Mouse (Mus musculus) cerebellum, adult 11-12 months (tissue): Measurements from ENCODE around the gene Nbr1.
"Not testable (repeated sequence)": the region's sequence is repeated elsewhere in the genome, so short reads cannot be mapped to it uniquely, and the experiment has no call there.

Experiments
- DNase-seq: peaks from one replicate; pipeline ENCODE4 v3.0.0; 2022

The Nbr1 gene

DNA sequence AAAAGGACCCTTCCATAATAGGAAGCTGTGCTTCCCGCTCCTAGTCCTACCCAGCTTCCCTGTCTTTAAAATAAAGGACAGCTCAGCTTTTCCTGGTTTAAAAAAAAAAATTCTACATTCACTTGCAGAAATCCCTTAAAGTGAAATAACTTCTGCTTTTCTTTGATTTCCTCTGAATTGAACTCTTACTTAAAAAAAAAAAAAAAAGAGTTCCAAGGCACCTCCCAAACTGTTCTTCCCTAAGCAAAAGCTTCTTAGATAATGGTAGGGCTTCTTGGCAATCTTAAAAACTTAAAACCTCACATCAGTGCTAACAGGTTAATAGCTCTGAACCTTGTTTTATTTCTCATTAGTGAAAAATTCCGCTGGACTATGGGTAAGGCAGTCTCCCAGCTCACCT is 31.3 kb downstream of the Nbr1 start:
- DNase-seq = no peak

DNA sequence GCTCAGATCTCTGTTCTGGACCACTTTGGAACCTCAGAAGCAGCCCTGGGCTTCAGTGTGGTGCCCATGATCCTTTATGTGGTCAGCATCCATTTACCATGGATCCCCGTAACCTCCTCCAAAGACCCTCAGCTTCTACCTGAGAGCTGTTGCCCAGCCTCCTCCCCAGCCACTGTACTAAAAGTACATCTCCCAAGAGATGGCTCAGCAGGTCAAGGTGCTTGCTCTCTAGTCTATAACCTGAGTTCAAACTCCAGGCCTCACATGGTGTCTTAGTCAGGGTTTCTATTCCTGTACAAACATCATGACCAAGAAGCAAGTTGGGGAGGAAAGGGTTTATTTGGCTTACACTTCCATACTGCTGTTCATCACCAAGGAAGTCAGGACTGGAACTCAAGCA is 33.1 kb downstream of the Nbr1 start:
- not testable (repeated sequence) for DNase-seq

DNA sequence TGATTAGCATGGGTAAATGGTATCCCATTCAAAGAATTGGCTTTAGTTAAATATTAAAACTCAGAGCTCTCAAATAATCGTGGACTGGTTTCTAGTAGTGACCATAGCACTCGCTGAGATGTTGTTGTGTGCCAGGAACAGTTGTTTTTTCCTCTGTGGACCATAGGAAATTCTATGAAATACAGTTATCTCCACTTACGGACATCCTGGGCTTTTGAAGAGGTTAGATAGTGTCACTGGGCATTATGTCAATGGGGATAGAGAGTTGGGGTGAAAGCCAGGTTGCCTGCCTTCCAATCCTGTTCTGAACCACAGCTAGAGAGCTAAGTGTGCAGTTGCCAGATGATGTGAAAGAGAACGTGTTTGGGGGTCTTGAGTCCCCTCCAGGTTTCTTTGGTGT is 33.9 kb downstream of the Nbr1 start:
- DNase-seq = no peak

DNA sequence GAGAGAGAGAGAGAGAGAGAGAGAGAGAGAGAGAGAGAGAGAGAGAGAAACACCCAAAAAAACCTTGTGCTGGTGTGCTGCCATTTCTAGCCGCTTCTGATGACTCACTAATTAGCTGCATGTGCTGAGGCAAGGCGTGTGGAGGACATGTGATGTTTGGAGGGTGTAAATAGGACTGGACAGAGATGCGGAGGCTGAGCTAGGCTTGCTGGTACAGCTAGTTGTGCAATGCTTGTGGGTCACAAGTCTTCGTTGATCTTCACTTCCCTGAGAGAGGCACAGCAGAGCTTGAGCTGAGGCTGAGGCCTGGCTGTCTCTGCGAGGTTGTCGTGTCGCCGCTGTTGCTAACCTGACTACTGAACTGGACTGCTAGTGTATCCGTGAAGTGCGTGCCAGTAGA is 35.7 kb downstream of the Nbr1 start:
- no peak for DNase-seq

DNA sequence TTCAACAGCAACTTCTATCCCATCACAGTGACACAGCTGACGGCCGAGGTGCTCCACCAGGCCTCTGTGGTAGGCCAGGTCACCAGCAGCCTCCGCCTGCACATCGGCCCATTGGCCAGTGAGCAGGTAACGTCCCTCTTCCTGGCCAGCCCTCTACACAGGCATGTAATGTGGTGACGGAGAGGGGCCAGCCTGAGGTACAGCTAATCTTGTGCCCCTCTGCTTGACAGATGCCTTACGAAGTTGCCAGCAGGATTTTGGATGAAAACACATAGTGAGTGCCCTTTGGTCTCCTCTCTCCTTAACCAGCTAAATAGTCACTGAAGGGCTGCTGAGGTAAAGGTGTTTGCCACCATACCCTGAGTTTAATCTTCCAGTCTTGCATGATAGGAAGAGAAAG is 36.9 kb downstream of the Nbr1 start:
- DNase-seq = no peak

DNA sequence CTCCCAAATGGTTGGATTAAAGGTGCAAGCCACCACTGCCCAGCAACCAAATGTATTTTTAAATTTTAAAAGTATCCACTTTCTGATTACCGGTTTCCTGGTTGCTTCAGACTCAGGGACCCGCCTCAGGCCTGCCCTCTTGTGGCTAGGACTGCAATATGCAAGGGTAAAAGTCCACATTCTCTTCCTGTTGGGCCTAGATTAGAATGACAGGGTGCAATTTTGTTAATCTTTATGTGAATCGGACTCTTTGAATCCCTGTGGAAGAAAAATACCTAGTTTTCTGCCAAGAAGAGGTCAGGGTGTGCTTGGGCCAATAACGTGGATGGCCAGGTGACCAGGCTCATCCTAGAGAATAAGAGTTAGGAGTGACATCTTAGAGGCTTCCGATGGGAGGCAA is 37.5 kb downstream of the Nbr1 start:
- DNase-seq = peak; percentile 17

DNA sequence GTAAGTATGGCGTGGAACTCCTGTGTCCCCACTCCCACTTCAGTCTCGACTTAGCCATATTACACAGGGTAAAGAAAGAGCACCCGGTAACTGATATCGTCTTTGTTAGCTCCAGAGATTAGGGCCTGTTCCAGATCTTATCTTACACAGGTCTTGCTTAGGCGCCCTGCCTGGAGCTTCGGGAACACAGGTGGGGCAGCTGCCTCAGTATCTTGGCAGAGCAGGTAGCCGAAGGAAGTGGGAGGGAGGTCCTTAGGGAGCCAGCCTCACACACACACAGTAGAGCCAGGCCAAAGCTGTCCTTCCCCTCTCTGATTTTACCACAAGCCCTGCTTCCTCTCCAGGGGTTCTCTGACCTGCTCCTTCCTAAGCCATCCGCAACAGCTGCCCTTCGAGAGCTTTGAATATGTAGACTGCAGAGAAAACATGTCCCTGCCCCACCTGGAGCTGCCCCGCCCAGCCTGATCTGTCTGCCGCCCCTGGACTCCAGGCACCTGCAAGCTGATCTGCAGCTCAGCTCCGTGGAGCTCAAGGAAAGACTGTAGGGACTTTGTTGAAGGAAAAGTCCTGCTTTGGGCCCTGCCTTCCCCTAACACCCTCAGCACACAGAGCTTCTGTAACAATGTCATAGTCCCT is 38.2 kb downstream of the Nbr1 start:
- DNase-seq = no peak

DNA sequence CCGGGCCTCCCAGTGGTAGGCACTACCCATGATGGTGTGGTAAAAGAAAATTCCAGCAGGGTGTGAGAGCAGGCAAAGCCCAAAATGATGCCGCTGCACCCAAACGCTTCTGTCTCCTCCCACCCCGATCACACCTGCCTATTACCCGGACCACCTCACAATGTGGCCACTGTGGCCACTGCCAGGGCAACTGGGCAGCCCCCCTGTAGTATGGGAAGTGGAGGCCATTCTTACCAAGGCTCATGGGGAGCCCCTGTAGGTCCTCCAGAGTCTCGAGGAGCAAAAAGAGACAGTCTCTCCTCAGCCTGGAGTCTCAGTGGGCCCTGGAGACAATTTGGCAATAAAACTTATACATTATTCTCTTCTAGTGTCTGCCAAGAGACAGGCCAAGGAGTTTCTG is 47.2 kb downstream of the Nbr1 start, which contains the start of gene Gm11634:
Gene Gm11634, minus strand, starts transcription at position 101 of the 400 bp plus-strand sequence.
- DNase-seq = no peak

DNA sequence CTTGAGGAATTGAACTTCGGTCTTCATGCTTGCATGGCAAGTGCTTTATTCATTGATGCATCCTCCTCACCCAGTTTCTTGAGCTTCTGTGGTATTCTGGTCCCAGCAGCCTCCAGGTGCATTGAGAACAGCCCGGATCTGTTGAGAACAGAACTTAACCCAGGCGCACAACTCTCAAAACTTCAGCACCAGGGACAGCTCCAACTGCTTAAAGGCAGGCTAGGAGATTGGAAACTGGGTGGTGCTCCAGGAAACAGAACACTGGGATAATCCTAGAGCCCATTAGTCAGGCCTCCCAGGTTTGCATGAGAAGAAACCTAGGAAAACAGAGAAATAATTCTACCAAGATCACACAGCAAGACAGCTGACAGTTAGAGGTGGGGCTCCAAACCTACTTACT is 50.5 kb downstream of the Nbr1 start:
- DNase-seq = no peak

DNA sequence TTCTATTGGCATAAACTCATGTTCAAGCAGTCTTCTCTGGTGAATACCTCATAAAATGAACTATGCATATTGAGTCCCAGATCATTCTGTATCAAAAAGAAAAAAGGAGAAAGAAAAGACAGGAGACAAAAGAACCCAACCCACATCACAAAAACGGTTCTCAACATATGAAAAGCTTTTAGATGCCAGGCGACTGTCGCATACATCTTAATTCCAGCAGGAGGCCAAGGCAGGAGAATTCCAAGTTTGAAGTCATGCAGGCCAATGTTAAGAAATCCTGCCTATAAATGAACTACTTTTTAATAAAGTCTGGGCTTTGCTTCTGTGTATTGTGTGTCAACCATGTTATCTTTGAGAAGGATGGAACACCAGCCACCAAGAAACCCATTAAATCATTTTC is 52.2 kb downstream of the Nbr1 start:
- DNase-seq = no peak

DNA sequence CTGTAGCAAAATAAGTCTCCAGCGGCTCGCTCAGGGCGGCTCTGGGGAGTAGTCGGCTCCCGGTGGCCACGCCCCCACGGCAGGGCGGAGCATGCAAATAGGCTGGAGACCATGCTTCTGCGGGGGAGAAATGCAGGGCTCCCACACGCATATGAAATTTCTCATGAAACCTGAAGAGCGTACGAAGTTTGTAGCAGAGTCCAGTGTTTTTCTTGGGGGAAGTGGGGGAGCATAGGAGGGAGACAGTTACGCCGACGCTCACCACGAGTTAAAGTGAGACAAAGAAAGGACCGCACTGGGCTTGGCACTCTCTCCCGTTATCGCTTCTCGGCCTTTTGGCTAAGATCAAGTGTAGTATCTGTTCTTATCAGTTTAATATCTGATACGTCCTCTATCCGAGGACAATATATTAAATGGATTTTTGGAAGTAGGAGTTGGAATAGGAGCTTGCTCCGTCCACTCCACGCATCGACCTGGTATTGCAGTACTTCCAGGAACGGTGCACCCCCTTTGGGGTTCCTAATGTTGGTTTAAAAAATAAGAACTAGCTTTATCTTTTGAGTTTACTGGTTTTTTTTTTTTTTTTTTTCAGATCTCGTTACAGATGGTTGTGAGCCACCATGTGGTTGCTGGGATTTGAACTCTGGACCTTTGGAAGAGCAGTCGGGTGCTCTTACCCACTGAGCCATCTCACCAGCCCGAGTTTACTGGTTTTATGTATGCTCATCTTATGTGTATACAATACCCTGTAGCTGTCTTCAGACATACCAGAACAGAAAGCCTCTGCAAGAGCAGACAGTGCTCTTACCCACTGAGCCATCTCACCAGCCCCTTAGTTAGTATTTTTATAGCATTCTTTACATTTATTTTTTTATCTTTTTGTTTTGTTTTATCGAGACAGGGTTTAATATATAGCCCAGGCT is 52.8 kb downstream of the Nbr1 start:
- peak; percentile 45 for DNase-seq

DNA sequence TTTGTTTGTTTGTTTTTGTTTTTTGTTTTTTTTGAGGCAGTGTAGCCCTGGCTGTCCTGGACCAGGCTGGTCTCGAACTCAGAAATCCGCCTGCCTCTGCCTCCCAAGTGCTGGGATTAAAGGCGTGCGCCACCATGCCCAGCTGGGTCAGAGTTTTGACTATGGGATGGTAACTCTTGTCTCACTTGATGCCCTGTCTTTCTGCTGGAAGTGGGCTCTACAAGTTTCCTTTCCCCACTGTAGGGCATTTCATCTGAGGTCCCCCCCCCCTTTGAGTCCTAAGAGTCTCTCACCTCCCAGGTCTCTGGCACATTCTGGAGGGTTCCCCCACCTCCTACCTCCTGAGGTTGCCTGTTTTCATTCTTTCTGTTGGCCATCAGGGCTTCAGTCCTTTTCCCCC is 55.2 kb downstream of the Nbr1 start:
- not testable (repeated sequence) for DNase-seq

DNA sequence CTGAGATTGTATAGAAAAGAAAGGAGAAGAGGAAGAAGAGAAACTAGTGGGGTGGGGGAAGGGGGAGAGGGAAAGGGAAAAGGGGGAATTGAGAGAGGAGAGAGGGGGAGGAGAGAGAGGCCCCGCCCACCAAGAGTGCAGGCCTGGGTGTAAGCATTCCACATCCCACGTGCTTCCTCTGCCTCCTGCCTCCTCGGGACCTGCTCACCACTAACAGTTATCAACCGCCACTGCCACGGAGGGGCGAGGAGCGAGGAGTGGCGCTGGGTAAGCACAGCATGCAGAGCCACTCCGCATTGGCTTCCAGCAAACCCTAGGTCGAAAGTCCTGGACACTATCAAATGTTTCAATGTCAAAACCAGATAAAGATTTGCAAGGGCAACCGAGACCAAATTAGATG is 58.5 kb downstream of the Nbr1 start:
- DNase-seq = no peak

DNA sequence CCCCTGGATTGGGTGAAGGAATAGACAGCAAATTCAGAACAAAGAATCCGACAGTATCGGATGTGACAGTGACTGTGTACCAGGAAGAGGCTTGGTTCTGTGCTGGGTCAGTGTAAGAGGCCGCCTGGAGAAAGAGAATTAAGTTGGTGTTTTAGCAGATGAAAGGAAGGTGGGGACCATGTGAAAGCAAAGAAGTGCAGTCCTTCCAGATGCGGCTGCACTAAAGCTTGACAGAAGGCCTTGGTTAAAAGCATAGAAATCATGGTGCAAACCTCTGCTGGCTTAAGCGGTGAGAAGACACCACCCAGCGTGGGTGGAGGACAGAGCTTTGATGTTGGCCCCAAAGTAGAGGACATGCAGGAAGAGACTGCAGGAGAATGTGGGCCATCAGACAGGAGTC is 61.6 kb downstream of the Nbr1 start:
- no peak for DNase-seq

DNA sequence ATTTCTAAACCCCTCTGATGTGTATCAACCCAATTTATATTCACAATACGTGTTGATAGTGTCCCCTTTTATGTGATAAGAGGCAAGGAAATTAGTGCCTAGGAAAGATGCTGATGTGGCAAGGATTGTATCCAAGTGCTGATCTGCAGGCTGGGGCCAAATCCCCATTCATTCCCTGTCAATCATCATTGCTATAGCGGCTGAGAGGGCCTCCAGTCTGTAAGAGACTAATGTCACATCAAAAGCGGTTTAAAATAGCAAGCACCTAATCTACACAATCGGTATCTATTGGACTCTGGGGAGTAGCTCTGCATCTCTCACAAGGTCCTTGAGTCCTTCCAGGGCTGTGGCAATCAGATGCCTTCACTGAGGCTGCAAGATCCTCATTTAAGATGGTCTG is 62.2 kb downstream of the Nbr1 start:
- no peak for DNase-seq

DNA sequence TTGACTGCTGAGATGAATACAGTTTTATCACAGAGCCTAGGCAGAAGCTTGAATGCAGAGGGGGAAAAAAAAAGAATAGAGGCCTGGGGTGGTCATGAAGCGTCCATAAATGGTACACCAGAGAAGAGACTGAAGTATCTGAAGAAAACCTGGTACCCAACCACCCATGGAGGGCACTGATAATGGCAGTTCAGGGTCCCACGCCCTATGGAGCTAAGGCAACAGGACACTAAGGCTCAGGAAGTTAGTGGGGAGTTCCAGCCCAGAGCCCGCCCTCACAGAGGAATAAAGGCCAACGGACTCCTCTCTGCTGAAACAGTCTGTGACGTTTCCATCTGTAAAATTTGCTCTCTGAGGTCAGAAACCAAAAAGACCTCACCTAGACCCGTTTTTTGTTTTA is 63.4 kb downstream of the Nbr1 start:
- DNase-seq = no peak

DNA sequence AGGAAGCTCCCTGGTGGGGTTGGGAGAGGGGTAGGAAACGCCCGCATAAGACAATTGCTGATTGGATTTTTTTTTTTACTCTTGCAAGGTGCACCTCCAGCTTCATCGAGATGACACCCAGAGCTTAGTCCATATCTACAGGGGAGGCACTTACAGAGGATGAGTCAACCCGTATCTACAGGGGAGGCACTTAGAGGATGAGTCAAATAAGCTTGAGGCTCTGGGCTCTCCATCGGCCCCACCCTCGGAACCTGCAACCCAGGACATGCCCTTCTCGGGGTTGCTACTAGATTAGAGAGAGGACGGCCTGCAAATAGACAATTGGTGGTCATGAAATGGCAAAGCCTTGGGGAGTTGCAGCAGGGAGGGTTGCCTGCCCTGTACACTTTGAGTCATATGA is 64.2 kb downstream of the Nbr1 start:
- no peak for DNase-seq

DNA sequence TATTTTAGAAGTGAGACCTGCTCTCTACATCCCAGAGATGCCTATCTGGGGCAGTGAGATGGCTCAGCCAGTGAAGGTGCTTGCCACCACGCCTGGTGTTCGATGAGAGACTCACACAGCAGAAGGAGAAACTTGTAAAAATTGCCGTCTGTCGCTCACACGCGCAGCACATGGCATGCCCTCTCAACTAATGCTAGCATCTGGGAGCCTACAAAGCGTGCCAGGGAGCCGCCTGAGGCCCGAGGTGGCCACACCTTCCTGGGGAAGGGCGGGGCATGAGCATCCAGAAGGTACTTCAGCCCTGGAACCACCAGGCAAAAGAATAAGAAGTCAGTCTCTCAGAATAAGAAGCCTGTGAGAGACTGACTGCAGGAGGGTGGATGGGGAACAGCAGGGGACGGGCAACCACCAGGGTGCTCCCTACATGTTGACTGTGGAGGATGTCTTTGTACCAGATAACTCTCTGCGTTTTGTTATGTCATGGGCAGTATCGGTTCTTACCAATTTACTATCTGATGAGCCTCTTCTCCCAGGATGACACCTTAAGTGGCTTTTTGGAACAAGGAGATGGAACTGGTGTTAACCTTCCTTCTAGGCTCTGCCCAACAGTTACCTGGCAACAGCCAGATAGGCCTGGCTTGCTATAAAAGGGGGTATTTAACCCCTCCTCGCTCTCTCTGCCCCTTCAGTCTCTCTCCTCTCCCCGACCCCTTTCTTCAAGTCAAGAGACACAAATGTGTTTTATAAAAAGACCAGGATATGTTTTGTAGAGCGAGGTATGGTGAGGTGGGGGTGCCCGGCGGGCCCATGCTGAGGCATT is 65.2 kb downstream of the Nbr1 start:
- no peak for DNase-seq

DNA sequence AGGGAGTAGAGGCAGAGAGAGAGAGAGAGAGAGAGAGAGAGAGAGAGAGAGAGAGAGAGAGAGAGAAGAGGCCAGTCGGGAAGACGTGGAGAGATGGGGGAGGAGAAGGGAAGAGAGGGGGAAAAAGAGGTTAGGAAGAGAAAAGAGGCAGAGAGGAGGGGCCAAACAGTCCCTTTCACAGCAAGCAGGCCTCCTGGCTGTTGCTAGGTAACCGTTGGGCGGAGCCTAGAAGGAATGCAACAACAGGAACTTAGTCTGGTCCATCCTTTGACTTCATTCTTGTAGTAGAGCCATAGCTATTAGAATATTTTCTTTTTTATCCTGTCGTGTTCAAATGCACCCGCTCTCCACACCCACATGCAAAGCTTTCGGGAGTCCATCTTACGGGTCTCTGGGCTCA is 65.9 kb downstream of the Nbr1 start:
- DNase-seq = no peak

DNA sequence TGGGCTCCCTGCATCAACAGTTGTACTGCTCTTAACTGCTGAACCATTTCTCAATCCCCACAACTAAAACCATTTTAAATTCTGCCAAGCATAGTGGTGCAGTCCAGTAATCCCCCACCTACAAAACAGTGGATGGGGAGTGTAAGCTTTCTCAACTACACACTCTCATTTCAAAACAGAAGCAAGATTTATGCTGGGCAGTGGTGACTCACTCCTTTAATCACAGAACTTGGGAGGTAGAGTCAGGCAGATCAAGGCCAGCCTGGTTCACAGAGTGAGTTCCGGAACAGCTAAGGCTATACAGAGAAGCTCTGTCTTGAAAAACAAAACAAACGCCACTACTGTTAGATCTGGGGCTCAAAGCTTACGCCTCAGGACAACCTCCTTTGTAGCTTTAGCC is 66.6 kb downstream of the Nbr1 start:
- no peak for DNase-seq

DNA sequence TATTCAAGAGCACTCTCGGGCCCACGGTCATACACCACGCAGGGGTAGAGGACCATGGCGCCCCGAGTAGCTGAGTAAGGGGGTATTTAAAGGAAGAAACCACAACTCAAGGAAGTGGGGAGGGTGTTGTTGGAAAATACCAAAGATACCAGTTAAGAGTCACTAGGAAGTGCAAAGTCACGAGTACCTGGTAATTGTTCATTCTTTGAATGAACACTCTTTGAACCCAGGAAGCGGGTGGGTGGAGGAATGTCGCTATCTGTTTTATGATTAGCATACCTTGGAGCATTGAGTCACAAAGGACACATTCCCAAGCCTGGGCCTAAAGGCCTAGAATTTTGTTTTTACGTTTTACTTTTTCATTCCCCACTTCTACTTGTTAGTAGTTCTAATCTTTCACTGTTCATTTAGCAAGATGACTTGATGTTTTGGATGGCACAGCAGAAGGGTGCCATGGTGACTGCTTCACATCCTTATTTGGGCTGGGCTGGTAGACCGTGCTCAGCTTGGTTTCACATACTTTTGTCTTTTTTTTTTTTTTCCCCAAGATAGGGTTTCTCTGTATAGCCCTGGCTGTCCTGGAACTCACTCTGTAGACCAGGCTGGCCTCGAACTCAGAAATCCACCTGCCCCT is 68.2 kb downstream of the Nbr1 start:
- DNase-seq = not testable (repeated sequence)

DNA sequence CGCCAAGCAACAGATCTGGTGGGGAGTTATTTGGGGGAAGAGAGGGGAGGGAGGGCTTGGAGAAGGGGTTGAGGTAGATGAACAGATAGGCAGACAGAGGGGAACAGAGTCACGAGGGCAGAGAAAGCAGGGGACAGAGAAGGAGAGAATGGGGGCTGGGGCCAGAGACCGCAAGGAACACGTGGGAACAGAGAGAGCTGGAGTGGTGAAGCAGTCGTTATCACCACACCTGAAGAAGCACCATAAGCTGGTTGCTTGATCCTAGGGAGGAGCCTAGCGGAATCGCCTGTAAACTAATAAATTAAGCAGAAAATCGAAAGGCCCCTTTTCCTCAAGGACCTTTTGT is 74.7 kb downstream of the Nbr1 start:
- DNase-seq = no peak
